Mouse (Mus musculus) erythroblast, embryonic 14.5 days (primary cell): ENCODE results near the gene Sec61a1.

ENCODE experiments used
- GATA1 ChIP-seq: IDR thresholded peaks from 2 replicates; pipeline ENCODE4 v1.6.1; 2012; ENCODE audit warnings: low read length, inconsistent platforms, mixed read lengths
- TAL1 ChIP-seq: IDR thresholded peaks from 3 replicates; pipeline ENCODE4 v1.6.1; 2012; ENCODE audit warnings: low read length, inconsistent platforms, mixed read lengths

DNA sequence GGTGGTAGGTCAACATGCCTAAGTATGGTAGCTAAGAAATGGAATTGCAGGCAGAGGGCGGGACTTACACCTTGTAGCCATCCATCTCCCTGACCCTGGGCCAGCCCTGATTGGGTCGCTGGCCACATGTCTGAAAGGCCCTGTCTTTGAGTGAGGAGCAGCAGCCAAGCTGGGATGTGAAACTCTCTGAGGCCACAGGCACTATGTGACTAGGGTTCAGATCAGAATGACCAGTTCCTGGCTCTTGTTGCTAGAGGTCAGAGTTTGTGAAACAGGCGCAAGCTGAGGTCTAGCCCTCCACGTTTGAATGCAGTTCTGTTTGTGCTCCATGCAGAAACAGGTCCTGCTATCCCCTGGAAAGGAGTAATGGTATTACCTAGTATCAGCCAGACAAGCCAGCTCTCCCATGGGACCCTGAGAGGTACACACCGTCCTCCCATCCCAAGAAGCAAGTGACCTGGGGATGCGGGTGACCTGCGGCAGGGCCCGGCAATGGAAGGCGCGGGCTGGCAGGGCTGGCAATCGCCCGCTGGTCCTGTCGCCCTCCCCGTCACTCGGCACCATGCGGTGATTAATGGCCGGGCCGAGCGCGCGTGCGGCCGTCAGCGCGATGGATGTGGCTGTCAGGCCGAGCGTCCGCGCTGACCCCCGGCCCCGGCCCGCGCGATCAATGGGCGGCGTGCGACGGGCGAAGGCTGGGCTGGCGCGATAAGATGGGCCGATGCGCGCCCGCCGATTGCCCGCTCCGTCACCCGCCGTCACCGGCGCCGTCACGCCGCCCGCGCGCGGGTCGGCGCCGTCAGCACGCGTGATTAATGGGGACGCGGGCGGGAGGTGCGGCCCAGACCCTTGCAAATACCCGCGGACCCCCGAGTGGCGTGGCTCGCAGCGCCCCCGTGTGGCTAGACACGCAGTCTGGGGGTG is 19.0 kb downstream of the Sec61a1 start:
- TF ChIP-seq GATA1 (peak; percentile 57), TAL1 (peak; percentile 40; the same call in 2 of the 3 replicates)
